Mouse (Mus musculus) hematopoietic stem cell, adult 5-6 weeks (primary cell): ENCODE measurements around the gene Hdgf. TPM values are rescaled to one million over a fixed set of nuclear protein-coding genes. Genes with fewer than 3 reads are reported as not detected.
"Not testable (repeated sequence)": the region's sequence is repeated elsewhere in the genome, so short reads cannot be mapped to it uniquely, and the experiment has no call there.

Source experiments
- ATAC-seq, 2 experiments: fragments of 125-278 bp in 1 of 2; replicated peaks in 1 of 2; 2 replicates each; pipeline ENCODE4 v1.8.0; 2016 to 2017; ENCODE audit warnings: inconsistent platforms in 2 of 2, mild to moderate bottlenecking in 2 of 2, moderate number of reproducible peaks in 2 of 2, low read depth in 1 of 2, moderate TSS enrichment in 1 of 2; ENCODE audit not compliant: low FRiP score in 2 of 2, poor library complexity in 2 of 2, severe bottlenecking in 2 of 2, insufficient read depth in 1 of 2, low TSS enrichment in 1 of 2
- total RNA-seq: library from RNA; stranded (forward); fragments of 172-1452, 232-1000 nt; gene quantifications from 2 replicates; pipeline ENCODE4 v1.2.3, GENCODE M21; 2017

Gene Hdgf
- total RNA-seq: 274 and 430 TPM in 2 replicates

DNA sequence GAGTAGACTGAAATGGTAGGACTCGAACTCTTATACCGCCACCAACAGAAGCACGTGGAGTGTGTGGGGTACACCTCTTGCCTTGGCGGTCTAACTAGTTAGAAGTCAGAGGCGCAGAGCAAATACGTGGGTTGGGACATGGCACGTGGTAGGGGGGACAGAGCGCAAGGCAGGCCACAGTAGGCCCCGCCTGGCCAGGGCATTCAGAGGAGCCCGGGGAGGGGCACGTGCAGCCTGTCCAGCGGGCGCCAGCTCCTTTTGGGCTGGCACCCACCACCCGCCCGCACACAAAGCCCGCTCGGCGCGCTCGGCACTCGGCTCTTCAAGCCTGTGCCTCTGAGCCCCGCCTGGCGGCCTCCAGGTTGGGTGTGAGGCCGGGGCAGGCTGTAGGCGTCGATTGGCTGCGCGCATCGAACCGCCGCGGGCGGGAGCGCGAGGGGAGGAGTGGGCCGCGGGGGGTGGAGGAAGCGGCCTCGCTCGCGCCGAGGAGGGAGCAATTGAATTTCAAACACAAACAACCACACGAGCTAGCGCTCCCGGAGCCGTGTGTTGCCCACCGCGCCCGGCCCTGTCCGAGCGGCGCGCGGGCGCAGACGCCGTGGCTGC is at the start of gene Hdgf:
TSS of gene Hdgf (plus strand) at position 442 of the 606 bp plus-strand sequence.
- peak; percentile 83 to 84 for ATAC-seq

GRCm38 (mm10) chr3:87857666-87858065 is 48.5 kb upstream of the Hdgf start:
- ATAC-seq: no peak

GRCm38 (mm10) chr3:87859813-87860212 is 46.3 kb upstream of the Hdgf start:
- peak; percentile 87 to 93; a peak in 3 of 4 replicates for ATAC-seq

- ATAC-seq: not testable (repeated sequence)
Observed at GRCm38 (mm10) chr3:87864111-87864510, 42.0 kb upstream of the Hdgf start.

DNA sequence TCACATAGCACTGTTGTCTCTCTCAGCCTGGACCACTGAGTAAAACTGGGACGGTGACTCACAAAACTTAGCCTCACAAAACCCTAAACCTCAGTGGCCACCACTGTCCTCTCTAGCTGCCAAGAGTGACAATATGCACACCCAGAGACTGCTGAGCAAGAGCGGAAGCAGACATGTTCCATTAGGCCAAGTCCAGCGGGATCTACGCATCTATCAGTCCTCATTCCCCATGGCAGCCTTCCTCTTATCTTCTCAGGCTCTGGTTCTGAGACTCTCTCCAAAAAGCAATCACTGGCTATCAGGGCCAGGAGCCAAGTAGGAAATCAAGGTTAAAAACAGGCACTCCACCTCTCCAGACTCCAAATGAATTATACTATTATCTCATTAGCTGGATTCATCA is 28.4 kb upstream of the Hdgf start:
- ATAC-seq: no peak

- no peak for ATAC-seq
Observed at GRCm38 (mm10) chr3:87884291-87884690, 21.8 kb upstream of the Hdgf start.

DNA sequence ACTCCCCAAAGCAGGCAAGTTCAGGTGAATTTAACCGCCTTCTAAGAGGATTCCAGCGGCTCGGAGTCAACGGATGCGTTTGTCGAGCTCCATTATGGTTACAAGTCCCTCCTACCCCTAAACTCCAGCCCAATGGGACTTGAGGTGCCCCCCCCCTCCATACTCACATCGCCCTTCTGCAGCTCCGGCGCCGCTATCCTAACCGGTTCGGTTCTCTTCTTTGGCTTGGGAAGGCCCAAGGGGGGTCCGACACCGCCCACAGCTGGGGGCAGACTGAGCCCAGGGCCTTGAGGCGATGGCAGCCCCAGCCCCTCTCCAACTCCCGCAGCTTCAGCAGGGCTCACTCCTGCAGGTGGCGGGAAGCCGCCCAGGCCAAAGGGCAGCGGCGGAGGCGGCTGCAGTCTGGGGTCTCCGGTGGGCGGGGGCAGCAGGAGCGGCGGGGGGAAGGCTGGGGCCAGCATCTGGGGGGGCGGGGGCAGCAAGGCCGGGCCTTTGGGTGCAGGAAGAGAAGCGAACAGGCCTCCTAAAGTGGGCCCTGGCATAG is 21.3 kb upstream of the Hdgf start:
- 0 out of 4 replicates have a peak, but pooled peaks of 1 of the 2 experiments have one; percentile 11 for ATAC-seq

GRCm38 (mm10) chr3:87885281-87886003 is 20.7 kb upstream of the Hdgf start, which contains the start of gene Prcc:
TSS of gene Prcc (minus strand) at chr3:87885608.
- ATAC-seq: peak; percentile 97 to 98

- ATAC-seq: peak in 1 of 2 experiments; percentile 7; a peak in 1 of 4 replicates
Observed at GRCm38 (mm10) chr3:87886004-87886365, 20.1 kb upstream of the Hdgf start.

- no peak for ATAC-seq
Observed at GRCm38 (mm10) chr3:87886416-87886815, 19.7 kb upstream of the Hdgf start.

- not testable (repeated sequence) for ATAC-seq
Observed at GRCm38 (mm10) chr3:87887400-87887799, 18.7 kb upstream of the Hdgf start.

- ATAC-seq: no peak
Observed at GRCm38 (mm10) chr3:87891481-87891880, 14.6 kb upstream of the Hdgf start.

DNA sequence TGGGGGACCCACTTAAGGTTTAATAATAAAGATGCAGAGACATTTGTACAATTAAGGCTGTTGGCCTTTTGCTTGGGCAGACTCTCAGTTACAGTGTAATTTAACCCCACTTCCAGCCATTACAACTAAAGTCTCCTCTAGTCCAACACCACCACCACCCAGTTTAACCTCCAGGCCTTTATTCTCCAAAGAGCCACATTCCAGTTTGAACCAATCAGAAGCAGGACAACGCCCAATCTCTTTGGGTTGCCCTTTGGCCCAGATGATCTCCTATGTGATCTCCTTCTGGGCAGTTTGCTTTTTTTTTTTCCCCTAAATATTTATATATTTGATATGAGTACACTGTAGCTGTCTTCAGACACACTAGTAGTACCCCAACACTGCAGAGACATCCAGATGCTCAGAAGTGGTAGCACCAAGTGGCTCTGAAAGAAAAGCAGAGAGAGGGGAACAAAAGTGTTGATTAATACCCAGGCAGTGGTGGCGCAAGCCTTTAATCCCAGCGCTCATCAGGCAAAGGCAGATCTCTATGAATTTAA is 12.7 kb upstream of the Hdgf start:
- no peak for ATAC-seq

DNA sequence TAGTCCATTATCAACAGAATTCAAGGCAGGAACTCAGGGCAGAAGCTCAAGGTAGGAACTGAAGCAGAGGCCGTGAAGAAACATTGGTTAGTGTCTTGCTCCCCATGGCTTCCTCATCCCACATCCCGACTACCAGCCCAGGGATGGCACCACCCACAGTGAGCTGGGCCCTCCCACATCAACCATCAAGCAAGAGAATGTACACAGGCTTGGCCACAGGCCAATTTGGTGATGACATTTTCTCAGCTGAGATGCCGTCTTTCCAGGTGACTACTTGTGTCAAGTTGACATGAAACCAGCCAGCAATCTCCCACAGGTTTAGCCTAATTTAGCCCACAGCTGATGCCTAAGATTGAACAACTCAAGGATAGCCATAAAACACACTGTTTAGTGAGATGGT is 6.9 kb upstream of the Hdgf start:
- ATAC-seq: no peak

- ATAC-seq: no peak
Observed at GRCm38 (mm10) chr3:87899776-87900175, 6.3 kb upstream of the Hdgf start.

- peak; percentile 74 for ATAC-seq
Observed at GRCm38 (mm10) chr3:87901036-87901624, 5.0 kb upstream of the Hdgf start.

DNA sequence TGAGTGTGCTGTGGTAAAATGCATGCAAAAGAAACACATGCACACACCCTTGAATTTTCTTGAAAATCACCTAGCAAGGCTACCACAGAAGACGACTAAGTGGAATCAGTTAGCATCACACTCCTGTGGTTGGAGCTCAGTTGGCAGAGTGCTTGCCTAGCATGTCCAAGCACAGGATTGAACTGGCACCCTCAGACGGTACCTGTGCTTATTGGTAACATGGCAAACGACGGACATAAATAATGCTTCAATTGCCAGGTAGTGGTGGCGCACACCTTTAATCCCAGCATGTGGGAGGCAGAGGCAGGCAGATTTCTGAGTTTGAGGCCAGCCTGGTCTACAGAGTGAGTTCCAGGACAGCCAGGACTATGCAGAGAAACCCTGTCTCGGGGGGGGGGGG is 4.2 kb upstream of the Hdgf start:
- ATAC-seq: not testable (repeated sequence)

- no peak for ATAC-seq
Observed at GRCm38 (mm10) chr3:87903821-87904220, 2.3 kb upstream of the Hdgf start.
